Mouse (Mus musculus) kidney, adult 2 months (tissue): Measurements from ENCODE around the gene Pdap1. TPM values are rescaled to one million over a fixed set of nuclear protein-coding genes. Genes with fewer than 3 reads are reported as not detected.
"Not testable (repeated sequence)": the region's sequence is repeated elsewhere in the genome, so short reads cannot be mapped to it uniquely, and the experiment has no call there.

Experiments used
- DNase-seq: peaks from one replicate; pipeline ENCODE4 v3.0.0; 2021
- H3K27ac ChIP-seq: fragments of 200-500 bp; 2 replicates; pipeline ENCODE4 v1.5.1; 2012; ENCODE audit warnings: low read depth, low read length, control low read depth, inconsistent platforms; ENCODE audit not compliant: insufficient read depth
- H3K27me3 ChIP-seq: fragments of 200-500 bp; replicated peaks from 2 replicates; pipeline ENCODE4 v1.6.1; 2012; ENCODE audit warnings: mild to moderate bottlenecking, moderate library complexity, low read length, inconsistent platforms; ENCODE audit not compliant: control insufficient read depth, insufficient read depth
- H3K36me3 ChIP-seq: fragments of 200-500 bp; 2 replicates; pipeline ENCODE4 v1.6.1; 2012; ENCODE audit warnings: mild to moderate bottlenecking, moderate library complexity, low read length, inconsistent platforms; ENCODE audit not compliant: control insufficient read depth, insufficient read depth
- H3K4me1 ChIP-seq: fragments of 200-500 bp; 2 replicates; pipeline ENCODE4 v1.6.1; 2011; ENCODE audit warnings: low read length; ENCODE audit not compliant: control insufficient read depth, insufficient read depth
- H3K4me3 ChIP-seq: fragments of 200-500 bp; 2 replicates; pipeline ENCODE4 v1.5.1; 2011; ENCODE audit warnings: mild to moderate bottlenecking, low read depth, low read length, control low read depth; ENCODE audit not compliant: insufficient read depth
- CTCF ChIP-seq: fragments of 200-500 bp; conservative IDR thresholded peaks from 2 replicates; pipeline ENCODE4 v1.5.1; 2011; ENCODE audit warnings: low read depth, mild to moderate bottlenecking, control low read depth, low read length, moderate library complexity, mixed read lengths; ENCODE audit not compliant: insufficient read depth, insufficient read length
- POLR2A ChIP-seq: fragments of 200-500 bp; IDR thresholded peaks from one replicate; pipeline ENCODE4 v1.6.1; 2011; ENCODE audit warnings: low read depth, low read length, control low read depth
- WGBS: fragments of 180-500 bp; shearing (Covaris S2); methylation state at CpG from one replicate; pipeline ENCODE4 v1.1.7; 2018; 5-methylcytosine and 5-hydroxymethylcytosine counted together
- polyA plus RNA-seq: library from polyadenylated mRNA; depleted of rRNA; stranded (reverse); fragments of >200 nt; gene quantifications from 2 replicates; pipeline ENCODE4 v1.2.3, GENCODE M21; 2012

Gene Pdap1
- polyA plus RNA-seq, 1 experiment, result 25.6 TPM

GRCm38 (mm10) chr5:145113416-145113815, 26.6 kb downstream of the Pdap1 start:
- Histone ChIP-seq H3K36me3 (no peaks in the 10 kb centered on the region), H3K27me3 (no peaks in the 10 kb centered on the region), H3K27ac (no peak overlapping the region), H3K4me1 (peaks cover 3% of the 10 kb centered on the region; the same call in 1 of the 2 replicates), H3K4me3 (peak overlapping the region; percentile 82; the same call in 1 of the 2 replicates)
- WGBS, result 23% methylated on average over 2 of the region's 2 CpGs
- DNase-seq, result no peak
- TF ChIP-seq POLR2A, result no peak
- no peak for TF ChIP-seq CTCF

GRCm38 (mm10) chr5:145112566-145112965, 27.5 kb downstream of the Pdap1 start:
- 83% methylated on average over 8 of the region's 8 CpGs for WGBS
- H3K4me3 ChIP-seq, result no peak overlapping the region
- no peak for DNase-seq
- no peaks in the 10 kb centered on the region for H3K27me3 ChIP-seq
- TF ChIP-seq CTCF (no peak), POLR2A (no peak)
- peaks cover 3% of the 10 kb centered on the region; the same call in 1 of the 2 replicates for H3K4me1 ChIP-seq
- no peaks in the 10 kb centered on the region for H3K36me3 ChIP-seq
- H3K27ac ChIP-seq, result no peak overlapping the region

DNA sequence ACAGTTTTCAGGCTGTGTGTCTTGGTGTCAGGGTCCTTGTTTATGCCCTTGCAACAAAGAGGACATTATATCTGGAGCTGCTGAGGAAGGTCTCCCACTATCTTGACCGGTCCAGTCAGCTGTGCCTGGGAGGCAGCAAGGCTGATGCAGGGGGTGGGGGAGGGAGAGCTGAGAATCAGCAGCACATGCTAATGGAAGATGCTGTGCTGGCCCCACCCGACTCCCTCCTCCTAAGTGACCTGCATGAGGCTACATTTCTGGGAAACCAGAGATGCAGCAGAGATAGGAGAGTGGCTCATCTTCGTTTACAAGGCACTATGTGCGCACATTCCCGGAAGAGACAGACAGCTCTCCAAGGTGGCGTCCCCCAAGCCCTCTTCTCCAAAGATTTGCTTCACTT, 29.6 kb downstream of the Pdap1 start:
- H3K27me3 ChIP-seq, result no peaks in the 10 kb centered on the region
- peaks cover 3% of the 10 kb centered on the region; the same call in 1 of the 2 replicates for H3K36me3 ChIP-seq
- no peak overlapping the region for H3K4me3 ChIP-seq
- 90% methylated on average over 6 of the region's 6 CpGs for WGBS
- peaks cover 3% of the 10 kb centered on the region; the same call in 1 of the 2 replicates for H3K4me1 ChIP-seq
- no peak for DNase-seq
- no peak overlapping the region for H3K27ac ChIP-seq
- TF ChIP-seq POLR2A (no peak), CTCF (no peak)

DNA sequence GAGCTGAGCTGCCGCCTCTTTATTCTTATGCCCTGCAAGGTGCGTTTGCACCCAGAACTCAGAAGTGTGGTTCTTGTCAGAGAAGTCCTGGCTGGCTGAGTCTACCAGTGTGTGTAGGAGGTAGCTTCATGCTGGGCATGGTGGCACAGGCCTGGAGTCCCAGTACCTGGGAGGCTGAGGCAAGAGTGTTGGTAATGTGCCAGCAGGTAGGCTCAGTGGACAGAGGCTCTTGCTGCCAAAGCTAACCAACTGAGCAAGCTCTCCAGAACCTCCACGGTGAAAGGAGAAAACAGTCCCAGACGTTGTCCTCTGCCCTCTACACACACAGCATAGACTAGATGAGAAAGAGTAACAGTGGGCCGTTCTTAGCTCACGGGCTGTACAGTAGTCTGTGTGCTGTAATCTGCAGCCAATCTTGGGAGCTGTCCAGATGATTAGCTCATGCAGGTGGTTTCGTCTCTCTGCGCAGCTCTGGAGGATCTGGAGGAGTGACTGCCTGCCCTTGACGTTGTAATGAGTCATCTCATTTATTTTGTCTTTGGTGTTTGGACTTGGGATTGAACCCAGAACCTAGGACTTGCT, 34.3 kb downstream of the Pdap1 start:
- TF ChIP-seq POLR2A, result no peak
- no peak for TF ChIP-seq CTCF
- no peaks in the 10 kb centered on the region for H3K4me1 ChIP-seq
- H3K27me3 ChIP-seq, result no peaks in the 10 kb centered on the region
- 86% methylated on average over 9 of the region's 9 CpGs for WGBS
- peaks cover 3% of the 10 kb centered on the region; the same call in 1 of the 2 replicates for H3K36me3 ChIP-seq
- no peak overlapping the region for H3K4me3 ChIP-seq
- H3K27ac ChIP-seq, result no peak overlapping the region
- no peak for DNase-seq

DNA sequence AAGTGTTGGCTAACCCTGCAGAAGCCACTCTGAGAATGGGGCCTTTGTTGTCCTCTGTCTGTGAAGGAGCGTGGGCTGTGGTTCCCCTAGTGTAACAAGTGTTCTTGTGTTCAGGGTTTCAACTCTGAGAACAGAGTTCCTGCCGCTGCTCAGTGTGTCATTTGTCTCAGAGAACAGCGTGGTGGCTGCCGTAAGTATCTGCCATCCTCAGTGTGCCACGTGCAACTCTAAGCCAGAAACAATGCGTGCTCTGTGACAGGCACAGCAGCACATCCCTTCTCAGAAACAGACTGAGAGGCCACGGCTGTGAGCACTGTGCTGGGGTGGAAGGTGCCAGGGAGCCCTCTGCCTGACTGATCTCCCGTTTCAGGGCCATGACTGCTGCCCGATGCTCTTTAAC, 35.7 kb downstream of the Pdap1 start:
- no peaks in the 10 kb centered on the region for H3K27me3 ChIP-seq
- 91% methylated on average over 9 of the region's 9 CpGs for WGBS
- H3K4me3 ChIP-seq, result no peak overlapping the region
- DNase-seq, result no peak
- TF ChIP-seq POLR2A (no peak), CTCF (no peak)
- no peak overlapping the region for H3K27ac ChIP-seq
- no peaks in the 10 kb centered on the region for H3K4me1 ChIP-seq
- peaks cover 3% of the 10 kb centered on the region; the same call in 1 of the 2 replicates for H3K36me3 ChIP-seq

DNA sequence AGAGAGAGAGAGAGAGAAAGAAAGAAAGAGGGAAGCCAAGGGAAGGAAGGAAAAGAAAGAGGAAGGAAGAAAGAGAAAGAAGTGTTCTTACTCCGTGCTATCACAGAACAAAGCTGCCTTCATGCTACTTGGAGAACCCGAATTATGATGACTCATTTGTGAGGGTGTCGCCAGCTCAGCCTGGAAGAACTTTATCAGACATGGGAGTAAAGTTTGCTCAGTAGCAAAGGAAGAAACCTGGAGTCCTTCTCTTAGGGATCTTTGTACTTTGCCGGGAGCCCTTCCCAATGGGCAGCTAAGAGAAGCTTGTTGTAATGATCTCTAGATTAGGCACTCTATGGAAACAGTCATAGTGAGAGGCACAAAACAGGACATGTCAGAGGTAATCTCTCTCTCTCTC, 37.3 kb downstream of the Pdap1 start:
- WGBS, result 86% methylated on average over 4 of the region's 4 CpGs

GRCm38 (mm10) chr5:145101451-145101850, 38.6 kb downstream of the Pdap1 start:
- not testable (repeated sequence) for H3K4me3 ChIP-seq, H3K36me3 ChIP-seq, H3K27me3 ChIP-seq, H3K4me1 ChIP-seq, H3K27ac ChIP-seq, DNase-seq
- 97% methylated on average over 11 of the region's 11 CpGs for WGBS

More for the DNA sequence above, 37.3 kb downstream of the Pdap1 start:
- H3K36me3 ChIP-seq, result peaks cover 3% of the 10 kb centered on the region
- H3K4me3 ChIP-seq, result no peak overlapping the region
- no peaks in the 10 kb centered on the region for H3K4me1 ChIP-seq
- no peak for DNase-seq
- H3K27ac ChIP-seq, result no peak overlapping the region
- TF ChIP-seq POLR2A (no peak), CTCF (no peak)
- H3K27me3 ChIP-seq, result no peaks in the 10 kb centered on the region

DNA sequence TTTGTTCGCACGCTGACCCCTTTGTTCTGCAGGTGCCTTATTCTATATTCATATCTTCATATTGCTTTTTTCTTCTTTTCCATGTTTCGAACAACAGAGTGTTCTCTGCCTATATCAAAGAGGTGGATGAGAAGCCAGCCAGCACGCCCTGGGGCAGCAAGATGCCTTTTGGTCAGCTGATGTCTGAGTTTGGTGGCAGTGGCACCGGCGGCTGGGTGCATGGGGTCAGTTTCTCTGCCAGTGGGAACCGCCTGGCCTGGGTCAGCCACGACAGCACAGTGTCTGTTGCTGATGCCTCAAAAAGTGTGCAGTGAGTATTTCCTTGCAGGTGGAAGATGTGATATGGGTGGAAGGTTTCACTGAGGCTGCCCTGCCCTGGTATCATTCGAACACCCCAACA, 39.1 kb downstream of the Pdap1 start:
- no peaks in the 10 kb centered on the region; the same call in none of the 2 replicates for H3K36me3 ChIP-seq
- TF ChIP-seq POLR2A (no peak), CTCF (no peak)
- H3K4me1 ChIP-seq, result no peaks in the 10 kb centered on the region
- H3K4me3 ChIP-seq, result no peak overlapping the region
- H3K27me3 ChIP-seq, result no peaks in the 10 kb centered on the region
- DNase-seq, result no peak
- WGBS, result 93% methylated on average over 9 of the region's 9 CpGs
- no peak overlapping the region for H3K27ac ChIP-seq
